Mouse (Mus musculus) spleen, adult 2 months (tissue): ENCODE data around the gene Vopp1.

Experiments used
- CTCF ChIP-seq: fragments of 200-500 bp; IDR thresholded peaks from 2 replicates; pipeline ENCODE4 v1.5.1; 2011; ENCODE audit warnings: mild to moderate bottlenecking, inconsistent platforms; ENCODE audit not compliant: insufficient read depth, insufficient read length, insufficient replicate concordance; ENCODE audit errors: extremely low read depth
- POLR2A ChIP-seq: fragments of 200-500 bp; IDR thresholded peaks from 2 replicates; pipeline ENCODE4 v1.6.1; 2011; ENCODE audit warnings: low read depth, low read length, inconsistent platforms

GRCm38 (mm10) chr6:57850286-57850685 lies 25.3 kb upstream of the Vopp1 start, which contains the start of gene Vmn1r21:
- no peak for TF ChIP-seq CTCF
- TF ChIP-seq POLR2A, result no peak
